Mouse (Mus musculus) spleen, adult 2 months (tissue): ENCODE data around the gene Cpd.

Experiments
- CTCF ChIP-seq: fragments of 200-500 bp; IDR thresholded peaks from 2 replicates; pipeline ENCODE4 v1.5.1; 2011; ENCODE audit warnings: mild to moderate bottlenecking, inconsistent platforms; ENCODE audit not compliant: insufficient read depth, insufficient read length, insufficient replicate concordance; ENCODE audit errors: extremely low read depth
- POLR2A ChIP-seq: fragments of 200-500 bp; IDR thresholded peaks from 2 replicates; pipeline ENCODE4 v1.6.1; 2011; ENCODE audit warnings: low read depth, low read length, inconsistent platforms

- TF ChIP-seq CTCF (no peak), POLR2A (no peak)
Observed at GRCm38 (mm10) chr11:76896360-76896759, 49.5 kb upstream of the Cpd start.
